Mouse (Mus musculus): ENCODE data around the gene Gm136. TPM values are rescaled to one million over a fixed set of nuclear protein-coding genes. Genes with fewer than 3 reads are reported as not detected.
A peak's percentile ranks its signal among the peaks of the same experiment; 100 is the strongest.

The Gm136 gene
- total RNA-seq, 2 experiments from 2014 or later: not detected

- no peak for DNase-seq (ENCODE audit: low spot score in 2 of 2)
Measured at GRCm38 (mm10) chr4:34715062-34715461, 41.0 kb downstream of the Gm136 start.

GRCm38 (mm10) chr4:34708127-34708526 is 47.9 kb downstream of the Gm136 start:
- no peak for DNase-seq (ENCODE audit: low spot score in 2 of 2)

- no peak for DNase-seq (ENCODE audit: low spot score in 2 of 2)
Measured at GRCm38 (mm10) chr4:34707248-34707647, 48.8 kb downstream of the Gm136 start.

- DNase-seq (ENCODE audit: low spot score in 2 of 2): no peak
Measured at GRCm38 (mm10) chr4:34703029-34703428, 53.0 kb downstream of the Gm136 start.

GRCm38 (mm10) chr4:34702231-34702630 is 53.8 kb downstream of the Gm136 start:
- no peak for DNase-seq (ENCODE audit: low spot score in 2 of 2)

GRCm38 (mm10) chr4:34701528-34701927 is 54.5 kb downstream of the Gm136 start:
- peak; percentile 72 to 76 for DNase-seq (ENCODE audit: low spot score in 2 of 2)

Other genes with a start within 250 kb of the Gm136 start
- 10 to 100 TPM; 67.5 to 76.6 TPM for gene Akirin2, start 205.3 kb downstream of the Gm136 start, total RNA-seq (2021)
- 10 to 100 TPM; 48.4 to 48.9 TPM for gene Orc3, start 141.3 kb downstream of the Gm136 start, total RNA-seq (2021)
- gene Rars2, start 141.3 kb downstream of the Gm136 start, total RNA-seq (2021): 10 to 100 TPM; 31.7 to 31.9 TPM
- 10 to 100 TPM; 34.8 to 39.7 TPM for gene Slc35a1, start 68.8 kb downstream of the Gm136 start, total RNA-seq (2021)
- under 1 TPM; 0.30 to 0.58 TPM for gene Cfap206, start 26.1 kb downstream of the Gm136 start, total RNA-seq (2021)
- 10 to 100 TPM; 15.8 to 19.9 TPM for gene Smim8, start 22.2 kb upstream of the Gm136 start, total RNA-seq (2021)
- 10 to 100 TPM; 12.7 to 16.2 TPM for gene Zfp292, start 126.7 kb upstream of the Gm136 start, total RNA-seq (2021)
- gene Cga, start 137.5 kb upstream of the Gm136 start, total RNA-seq (2021): not detected

Measured in adrenal gland, adult 18-20 months (tissue).